Mouse (Mus musculus) brain, embryonic 14.5 days (tissue): ENCODE results near the gene Prm1. TPM values are rescaled to one million over a fixed set of nuclear protein-coding genes. Genes with fewer than 3 reads are reported as not detected.

ENCODE experiments used
- DNase-seq: peaks from one replicate; pipeline ENCODE4 v3.0.0-alpha.2; 2011; ENCODE audit warnings: low read depth
- CTCF ChIP-seq: fragments of 200-500 bp; IDR thresholded peaks from 2 replicates; pipeline ENCODE4 v1.5.1; 2012; ENCODE audit warnings: inconsistent platforms, mild to moderate bottlenecking, moderate library complexity, borderline replicate concordance; ENCODE audit not compliant: insufficient read depth, insufficient read length; ENCODE audit errors: extremely low read depth
- POLR2A ChIP-seq: fragments of 200-500 bp; IDR thresholded peaks from 2 replicates; pipeline ENCODE4 v1.6.1; 2012; ENCODE audit warnings: mild to moderate bottlenecking, inconsistent platforms, borderline replicate concordance; ENCODE audit not compliant: poor library complexity, insufficient read depth, insufficient read length, severe bottlenecking; ENCODE audit errors: extremely low read depth
- polyA plus RNA-seq: library from polyadenylated mRNA; depleted of rRNA; stranded (reverse); fragments of >200 nt; gene quantifications from 2 replicates; pipeline ENCODE4 v1.2.3, GENCODE M21; 2012

The Prm1 gene
- polyA plus RNA-seq, 1 experiment, result not detected

DNA sequence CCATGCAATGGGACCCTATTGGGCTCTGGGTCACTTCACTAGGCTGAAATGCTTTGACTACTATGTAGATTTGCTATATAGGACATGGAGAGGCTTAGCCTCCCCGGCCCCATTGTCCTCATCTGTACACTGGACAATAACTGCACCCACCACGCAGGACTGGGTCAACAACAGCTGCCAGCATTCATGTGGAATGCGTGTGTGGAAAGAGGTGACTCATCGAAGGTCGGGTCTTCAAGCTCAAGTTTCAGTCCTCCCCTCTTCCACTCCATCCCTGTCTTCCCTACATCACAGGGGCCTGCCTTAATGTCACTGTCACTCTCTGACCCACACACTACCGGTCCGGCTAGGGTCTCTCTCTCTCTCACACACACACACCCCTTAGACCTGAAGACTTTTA, 29.3 kb downstream of the Prm1 start:
- TF ChIP-seq CTCF (no peak), POLR2A (no peak)
- no peak for DNase-seq

GRCm38 (mm10) chr16:10774726-10775125, 30.9 kb downstream of the Prm1 start:
- TF ChIP-seq CTCF (no peak), POLR2A (no peak)
- DNase-seq, result no peak

DNA sequence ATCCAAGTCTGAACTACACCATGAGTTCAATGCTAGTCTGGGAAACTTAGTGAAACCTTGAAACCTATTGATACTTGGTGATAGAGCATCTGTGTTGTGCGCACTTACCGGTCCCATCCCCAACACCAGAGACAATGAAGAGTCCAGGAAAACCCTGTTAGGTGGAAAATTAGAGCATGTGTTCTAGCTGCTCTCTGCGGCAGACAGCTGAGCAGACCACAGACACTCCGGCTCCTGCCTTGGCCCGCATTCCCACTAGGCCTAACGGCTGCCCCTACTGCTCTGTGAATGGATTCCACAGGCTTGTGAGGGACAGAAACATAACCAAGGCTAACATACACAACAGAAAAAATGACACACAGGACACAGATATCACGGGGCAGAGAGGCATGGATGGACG, 32.1 kb downstream of the Prm1 start:
- TF ChIP-seq CTCF (no peak), POLR2A (no peak)
- DNase-seq, result no peak

GRCm38 (mm10) chr16:10771769-10772510, 33.7 kb downstream of the Prm1 start:
- no peak for DNase-seq
- TF ChIP-seq CTCF, result no peak

GRCm38 (mm10) chr16:10770531-10771325, 34.9 kb downstream of the Prm1 start:
- no peak for DNase-seq
- no peak for TF ChIP-seq POLR2A
- TF ChIP-seq CTCF, result peak; percentile 9; the same call in 1 of the 2 replicates

DNA sequence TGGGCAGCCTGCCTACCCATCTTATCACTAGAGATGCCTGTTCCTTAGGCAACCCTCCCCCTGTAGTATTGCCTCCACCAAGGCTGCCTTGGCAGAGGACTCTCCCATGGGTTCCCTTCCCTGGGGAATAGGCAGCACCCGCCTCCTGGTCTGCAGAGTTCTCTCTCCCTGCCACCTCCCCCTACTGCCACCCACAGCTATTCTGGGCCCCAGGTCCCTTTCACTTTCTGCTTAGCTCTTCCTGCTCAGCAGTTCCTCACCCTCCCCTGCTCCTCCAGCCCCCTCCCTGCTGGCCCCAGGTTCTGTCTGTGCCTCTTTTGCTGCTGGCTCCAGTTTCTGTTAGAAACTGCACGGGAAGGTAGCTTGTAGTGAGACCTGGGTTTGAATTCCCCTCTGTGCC, 36.0 kb downstream of the Prm1 start:
- DNase-seq, result no peak
- TF ChIP-seq POLR2A (no peak), CTCF (no peak)

DNA sequence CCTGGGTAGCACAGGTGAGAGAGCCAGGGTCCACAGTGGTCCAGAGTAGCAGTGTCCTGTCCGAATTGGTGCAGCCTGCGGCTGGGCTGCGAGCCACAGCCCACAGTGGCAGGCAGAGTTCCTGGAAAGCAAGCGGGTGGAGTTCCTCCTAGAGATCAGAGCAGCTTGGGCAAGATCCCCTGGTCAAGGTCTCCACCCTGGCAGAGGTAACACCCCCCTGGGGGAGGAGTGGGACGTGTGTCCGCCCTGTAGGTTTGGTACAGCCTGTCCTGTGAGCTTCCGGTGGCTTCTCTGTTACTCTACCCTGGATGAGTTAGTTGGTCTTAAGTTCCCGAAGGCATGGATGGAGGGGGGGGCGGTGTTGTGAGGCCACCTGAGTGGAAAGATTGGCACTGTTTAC, 36.8 kb downstream of the Prm1 start:
- no peak for TF ChIP-seq CTCF
- no peak for TF ChIP-seq POLR2A
- DNase-seq, result no peak

- peak; percentile 74 for DNase-seq
- peak; percentile 67; the same call in 1 of the 2 replicates for TF ChIP-seq CTCF
- no peak for TF ChIP-seq POLR2A
These were observed 38.5 kb downstream of the Prm1 start for GRCm38 (mm10) chr16:10767158-10767557.

- TF ChIP-seq CTCF, result no peak
- no peak for TF ChIP-seq POLR2A
- DNase-seq, result no peak
These were observed 41.3 kb downstream of the Prm1 start for GRCm38 (mm10) chr16:10764323-10764722.

DNA sequence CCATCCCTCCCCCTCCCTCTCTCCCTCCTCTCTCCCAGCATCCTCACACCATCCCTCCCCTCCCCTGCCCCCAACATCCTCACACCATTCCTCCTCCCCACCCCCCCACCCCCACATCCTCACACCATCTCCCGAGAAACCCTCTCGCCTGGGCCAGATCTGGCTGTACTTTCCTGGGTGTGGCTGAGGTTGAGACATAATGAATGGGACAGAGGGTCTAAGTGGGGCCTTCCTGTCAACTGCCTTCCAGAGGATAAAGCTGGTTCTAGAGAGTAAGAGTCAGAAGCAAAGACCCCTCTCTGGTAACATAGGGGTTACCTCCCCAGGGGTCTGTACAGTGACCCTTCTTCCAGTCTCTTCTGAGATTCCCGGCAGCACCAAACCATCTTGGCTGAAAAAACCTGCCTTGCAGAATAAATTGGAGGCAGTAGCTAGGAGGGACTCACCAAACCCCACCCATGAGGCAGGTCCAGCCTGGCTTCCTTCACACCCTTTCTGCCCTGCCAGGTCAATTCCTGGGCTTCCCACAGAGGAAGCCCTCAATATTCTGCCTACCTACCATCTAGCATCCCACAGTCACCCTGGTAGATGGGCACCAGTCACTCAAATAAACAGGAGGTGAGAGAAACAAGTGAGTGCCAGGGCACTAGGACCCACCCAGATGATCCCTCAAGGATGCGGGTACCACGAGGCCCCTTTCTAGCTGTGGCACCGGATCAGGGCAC, 41.9 kb downstream of the Prm1 start:
- TF ChIP-seq POLR2A (no peak), CTCF (no peak)
- no peak for DNase-seq

DNA sequence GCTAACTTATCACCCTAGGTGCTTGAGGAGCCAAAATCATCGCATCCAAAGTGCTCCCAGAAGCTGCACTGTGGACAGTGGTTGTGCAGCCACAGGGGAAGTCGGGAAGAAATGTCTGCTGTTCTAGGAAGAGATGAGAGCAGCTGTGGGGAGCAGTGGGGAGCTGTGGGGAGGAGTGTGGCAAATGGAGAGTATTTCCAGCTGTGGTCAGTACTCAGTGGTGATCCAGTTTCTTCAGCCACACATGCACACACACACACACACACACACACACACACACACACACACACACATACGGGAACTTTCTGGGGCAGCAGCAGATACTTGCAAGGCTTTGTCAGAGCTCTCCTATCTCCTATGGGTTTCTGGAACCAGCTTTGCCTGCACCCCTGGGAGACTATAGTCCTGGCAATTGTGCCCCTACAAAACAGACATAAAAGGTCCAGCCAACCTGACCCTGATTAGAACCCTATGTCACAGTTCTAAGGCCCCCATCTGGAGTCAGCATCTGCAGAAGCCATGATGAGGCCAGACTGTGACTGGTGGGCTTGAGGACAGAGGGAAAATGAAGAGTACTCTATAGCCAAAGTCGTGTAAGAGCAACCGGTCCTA, 43.0 kb downstream of the Prm1 start:
- no peak for DNase-seq
- no peak for TF ChIP-seq CTCF
- TF ChIP-seq POLR2A, result no peak

DNA sequence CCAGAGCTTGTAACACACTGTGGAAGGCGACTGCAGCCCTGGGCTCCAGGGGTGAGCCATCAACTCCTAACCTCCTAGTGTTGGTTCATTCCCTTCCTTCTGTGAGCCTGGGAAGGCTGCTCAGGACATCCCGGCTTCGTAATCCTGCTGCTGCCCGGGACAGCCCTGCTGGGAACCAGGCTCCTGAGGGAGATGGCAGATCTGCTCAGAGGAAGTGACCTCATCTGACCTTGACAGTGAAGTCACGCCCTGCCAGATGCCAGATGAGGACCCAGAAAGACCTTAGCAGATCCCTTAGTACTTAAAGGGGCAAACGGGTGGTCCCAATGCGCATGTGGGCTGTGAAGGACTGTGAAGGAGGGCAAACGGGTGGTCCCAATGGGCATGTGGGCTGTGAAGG, 44.5 kb downstream of the Prm1 start:
- TF ChIP-seq CTCF (no peak), POLR2A (no peak)

GRCm38 (mm10) chr16:10756168-10756567, 49.5 kb downstream of the Prm1 start:
- no peak for DNase-seq
- no peak for TF ChIP-seq CTCF
- TF ChIP-seq POLR2A, result no peak

More for the DNA sequence above, 44.5 kb downstream of the Prm1 start:
- no peak for DNase-seq
